Mouse (Mus musculus): ENCODE data around the gene Got2.

- TF ChIP-seq EP300 (IDR thresholded peaks at IDR 0.05) (no peak), CTCF (IDR thresholded peaks at IDR 0.05) (no peak)
These were observed 58.2 kb downstream of the Got2 start for GRCm38 (mm10) chr8:95830144-95830543.

Measured in lung, postnatal 0 days (tissue).